Mouse (Mus musculus) CD4-positive, CD25-positive, alpha-beta regulatory T cell, adult 4 months (primary cell): ENCODE measurements around the gene Tnnc2. TPM values are rescaled to one million over a fixed set of nuclear protein-coding genes. Genes with fewer than 3 reads are reported as not detected.

Experiments used
- ATAC-seq: one replicate; pipeline ENCODE4 v1.8.0; 2017
- polyA plus RNA-seq, 2 experiments: library from polyadenylated mRNA; unstranded; fragments of 100-300 nt; shearing (Covaris generic); gene quantifications; one replicate each; pipeline ENCODE4 v1.2.1; 2017

The Tnnc2 gene
- polyA plus RNA-seq, 2 experiments from 2014 or later: not detected

DNA sequence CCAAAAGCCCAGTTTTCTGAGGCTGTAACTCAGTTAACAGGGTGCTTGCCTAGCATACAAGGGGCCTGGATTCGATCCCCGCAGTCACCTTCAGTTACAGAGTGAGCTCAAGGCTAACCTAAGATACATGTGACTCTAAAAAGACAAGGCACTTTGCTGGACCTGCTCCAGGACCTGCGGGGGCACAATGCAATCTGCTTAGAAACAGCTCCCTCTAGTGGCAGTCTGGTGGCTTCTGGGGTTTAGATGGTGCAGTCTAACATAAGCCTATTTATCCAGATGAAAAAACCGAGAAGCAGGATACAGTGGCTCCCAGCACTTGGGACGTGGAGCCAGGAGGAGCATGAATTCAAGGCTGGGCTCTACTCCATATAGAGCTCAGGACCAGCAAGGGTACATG lies 14.5 kb upstream of the Tnnc2 start:
- ATAC-seq: peak; percentile 79

DNA sequence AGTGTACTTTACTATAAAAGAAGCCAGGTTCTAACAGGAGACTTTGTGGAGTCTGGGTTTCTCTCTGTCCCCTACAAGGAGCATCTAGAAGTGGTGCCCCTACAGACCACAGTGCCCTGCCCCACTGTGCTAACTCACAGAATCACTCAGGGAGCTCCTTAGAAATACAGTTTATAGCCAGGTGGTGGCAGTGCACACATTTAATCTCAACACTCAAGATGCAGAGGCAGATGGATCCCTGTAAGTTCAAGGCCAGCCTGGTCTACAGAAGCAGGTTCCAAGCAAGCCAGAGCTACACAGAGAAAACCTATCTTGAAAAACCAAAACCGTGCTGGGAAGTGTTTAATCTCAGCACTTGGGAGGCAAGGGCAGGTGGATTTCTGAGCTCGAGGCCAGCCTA lies 14.0 kb upstream of the Tnnc2 start:
- ATAC-seq: no peak

DNA sequence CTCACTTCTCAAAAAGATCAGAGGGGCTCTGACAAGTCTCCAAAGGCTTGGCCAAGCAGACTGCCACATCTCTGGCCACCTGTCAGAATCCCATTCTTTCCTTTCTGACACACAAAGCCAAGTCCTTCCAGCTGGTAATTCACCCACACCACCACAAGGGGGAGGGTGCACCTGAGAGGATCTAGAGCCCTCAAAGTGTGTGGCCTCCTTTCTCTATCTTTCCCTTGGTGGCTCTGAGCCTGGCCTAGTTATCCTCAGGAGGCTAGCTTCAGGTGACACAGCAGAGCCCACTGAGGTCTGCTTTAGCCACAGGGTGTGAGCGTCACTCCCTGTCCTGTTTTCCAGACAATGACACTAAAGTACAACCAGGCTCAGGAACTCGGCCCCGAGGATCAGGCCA lies 13.5 kb upstream of the Tnnc2 start:
- no peak for ATAC-seq

DNA sequence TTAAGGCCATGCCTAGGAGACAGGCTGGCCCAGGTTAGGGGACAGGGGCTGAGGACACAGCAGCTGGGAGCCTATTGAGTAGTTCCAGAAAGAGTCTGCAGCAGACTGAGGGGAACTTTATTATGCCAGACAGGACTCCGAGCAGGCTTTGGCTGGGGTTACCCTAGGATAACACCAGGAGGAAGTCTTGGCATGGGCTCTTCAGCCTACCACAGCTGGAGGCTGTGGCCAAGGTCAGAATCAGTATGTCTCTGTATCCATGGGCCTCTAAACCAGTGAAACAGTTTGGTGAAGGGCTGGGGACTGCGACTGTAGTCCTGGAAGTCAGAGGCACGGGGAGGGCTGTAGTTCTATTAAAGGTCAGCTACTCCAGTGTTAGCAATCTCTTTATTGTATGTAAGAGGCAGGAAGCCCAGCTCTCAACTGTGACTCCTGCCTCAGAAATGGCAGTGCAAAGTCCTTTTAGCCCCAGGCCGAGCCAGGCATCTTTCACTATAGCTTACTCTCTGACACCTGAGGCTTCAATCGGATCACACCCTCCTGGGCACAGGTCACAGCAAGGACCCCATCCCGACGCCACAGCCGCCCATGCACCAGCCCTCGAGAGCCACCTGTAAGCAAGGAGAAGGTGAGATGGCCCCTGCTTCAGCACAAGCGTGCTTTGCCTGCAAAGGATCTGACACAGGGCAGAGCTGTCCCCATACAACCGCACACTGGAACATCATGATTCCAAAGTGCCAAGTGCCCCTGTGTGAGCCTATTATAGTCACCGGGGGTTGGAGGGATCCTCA lies 12.8 kb upstream of the Tnnc2 start:
- ATAC-seq: no peak

DNA sequence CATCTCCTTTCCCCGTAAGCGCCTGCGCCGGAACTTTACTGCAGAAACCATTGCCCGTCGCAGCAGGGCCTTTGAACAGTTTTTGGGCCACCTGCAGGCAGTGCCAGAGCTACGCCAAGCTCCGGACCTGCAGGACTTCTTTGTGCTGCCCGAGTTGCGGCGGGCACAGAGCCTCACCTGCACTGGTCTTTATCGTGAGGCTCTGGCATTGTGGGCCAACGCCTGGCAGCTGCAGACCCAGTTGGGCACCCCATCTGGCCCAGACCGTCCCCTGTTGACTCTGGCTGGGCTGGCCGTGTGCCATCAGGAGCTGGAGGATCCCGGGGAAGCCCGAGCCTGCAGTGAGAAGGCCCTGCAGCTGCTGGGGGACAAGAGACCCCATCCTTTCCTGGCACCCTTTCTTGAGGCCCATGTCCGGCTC lies 12.1 kb upstream of the Tnnc2 start:
- ATAC-seq: no peak

DNA sequence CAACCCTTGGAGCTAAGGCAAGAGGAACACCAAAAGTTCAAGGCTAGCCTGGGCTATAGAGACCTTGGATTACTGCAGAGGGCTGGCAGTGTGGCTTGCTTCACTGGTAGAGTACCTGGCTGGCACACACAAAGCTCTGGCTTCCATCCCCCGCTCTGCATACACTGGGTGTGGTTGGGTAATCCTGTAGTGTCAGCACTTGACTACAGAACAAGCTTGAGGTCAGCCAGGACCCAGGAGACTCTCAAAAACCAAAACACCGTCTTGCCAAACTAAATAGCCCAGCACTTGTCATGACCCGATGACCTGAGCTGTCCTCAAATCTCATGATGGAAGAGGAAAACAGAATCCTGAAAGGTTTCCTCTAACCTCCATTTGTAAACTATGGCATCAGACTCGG lies 10.7 kb upstream of the Tnnc2 start:
- ATAC-seq: no peak

DNA sequence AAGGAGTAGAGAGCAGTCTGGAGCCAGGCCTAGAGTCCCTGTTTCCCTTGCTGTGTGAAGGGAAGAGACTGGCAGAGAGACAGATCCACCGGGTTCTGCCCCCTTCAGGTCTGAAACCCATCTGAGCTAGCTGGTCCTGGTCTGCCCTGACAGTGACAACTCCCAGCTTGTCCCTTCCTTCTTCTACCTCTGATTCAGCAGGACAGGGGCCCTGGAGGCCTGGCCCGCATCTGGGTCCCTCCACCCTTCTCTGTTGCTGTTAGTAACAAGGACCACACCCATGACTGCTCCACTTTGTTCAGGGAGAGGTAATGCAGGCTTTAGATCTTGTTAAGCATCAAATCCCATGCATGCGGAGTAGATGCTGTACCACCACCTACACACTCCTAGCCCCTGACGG lies 8.6 kb upstream of the Tnnc2 start:
- ATAC-seq: no peak

DNA sequence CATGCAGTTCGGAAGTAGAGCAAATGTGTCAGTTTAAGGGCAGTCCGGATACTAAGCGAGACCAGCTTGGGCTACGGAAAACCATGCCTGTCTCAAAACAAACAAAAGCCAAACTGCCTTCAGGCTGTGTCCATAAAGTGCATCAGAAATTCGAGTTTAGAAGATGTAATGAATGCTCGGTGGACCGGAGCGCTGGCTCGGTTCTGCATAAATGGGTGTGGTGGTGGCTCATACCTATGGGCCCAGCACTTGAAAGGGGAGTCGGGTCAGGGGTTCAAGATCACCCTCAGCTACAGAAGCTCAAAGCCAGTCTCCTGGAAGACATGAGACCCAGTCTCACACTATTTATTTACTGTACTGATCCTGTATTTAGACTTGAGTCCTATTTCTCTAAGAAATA lies 8.0 kb upstream of the Tnnc2 start:
- ATAC-seq: no peak

DNA sequence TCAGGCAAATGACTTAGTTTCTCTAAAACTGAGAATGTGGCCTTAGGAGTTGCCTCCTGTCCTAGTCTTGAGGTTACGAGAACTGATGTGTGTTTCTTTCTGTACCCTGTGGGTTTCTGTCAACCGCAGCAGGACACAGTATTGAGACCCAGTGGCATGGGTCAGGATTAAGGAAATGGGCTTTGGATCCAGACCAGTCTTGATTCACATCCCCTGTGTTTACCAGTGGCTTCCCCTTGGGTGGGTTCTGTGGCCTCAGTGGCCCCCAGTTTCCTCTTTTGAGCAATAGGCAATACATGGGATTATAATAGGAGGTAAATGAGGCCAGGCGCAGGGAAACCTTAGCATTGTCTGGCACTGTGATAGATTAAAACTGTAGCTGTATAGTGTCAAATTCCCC lies 7.3 kb upstream of the Tnnc2 start:
- no peak for ATAC-seq

DNA sequence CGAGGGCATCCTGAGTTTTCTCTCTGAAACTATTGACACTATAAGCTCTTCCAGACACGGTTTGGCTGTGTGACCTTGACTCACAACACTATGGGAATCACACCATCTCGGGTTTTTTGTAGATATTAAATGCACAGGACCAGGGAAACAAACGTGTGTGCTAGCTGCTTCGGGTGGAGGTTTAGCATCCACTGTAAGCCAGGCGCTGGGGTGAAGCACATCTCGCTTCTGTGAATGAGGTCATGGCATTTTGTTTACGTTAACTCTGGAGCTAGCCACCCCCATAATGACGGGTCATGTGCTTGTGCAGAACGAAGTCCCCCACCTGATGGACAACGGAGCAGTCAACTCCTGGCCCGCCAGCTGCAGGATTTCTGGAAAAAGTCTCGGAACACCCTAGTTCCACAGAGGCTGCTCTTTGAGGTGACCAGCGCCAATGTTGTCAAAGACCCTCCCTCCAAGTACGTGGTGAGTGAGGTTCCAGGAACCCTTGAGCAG lies 6.7 kb upstream of the Tnnc2 start:
- peak; percentile 9 for ATAC-seq

DNA sequence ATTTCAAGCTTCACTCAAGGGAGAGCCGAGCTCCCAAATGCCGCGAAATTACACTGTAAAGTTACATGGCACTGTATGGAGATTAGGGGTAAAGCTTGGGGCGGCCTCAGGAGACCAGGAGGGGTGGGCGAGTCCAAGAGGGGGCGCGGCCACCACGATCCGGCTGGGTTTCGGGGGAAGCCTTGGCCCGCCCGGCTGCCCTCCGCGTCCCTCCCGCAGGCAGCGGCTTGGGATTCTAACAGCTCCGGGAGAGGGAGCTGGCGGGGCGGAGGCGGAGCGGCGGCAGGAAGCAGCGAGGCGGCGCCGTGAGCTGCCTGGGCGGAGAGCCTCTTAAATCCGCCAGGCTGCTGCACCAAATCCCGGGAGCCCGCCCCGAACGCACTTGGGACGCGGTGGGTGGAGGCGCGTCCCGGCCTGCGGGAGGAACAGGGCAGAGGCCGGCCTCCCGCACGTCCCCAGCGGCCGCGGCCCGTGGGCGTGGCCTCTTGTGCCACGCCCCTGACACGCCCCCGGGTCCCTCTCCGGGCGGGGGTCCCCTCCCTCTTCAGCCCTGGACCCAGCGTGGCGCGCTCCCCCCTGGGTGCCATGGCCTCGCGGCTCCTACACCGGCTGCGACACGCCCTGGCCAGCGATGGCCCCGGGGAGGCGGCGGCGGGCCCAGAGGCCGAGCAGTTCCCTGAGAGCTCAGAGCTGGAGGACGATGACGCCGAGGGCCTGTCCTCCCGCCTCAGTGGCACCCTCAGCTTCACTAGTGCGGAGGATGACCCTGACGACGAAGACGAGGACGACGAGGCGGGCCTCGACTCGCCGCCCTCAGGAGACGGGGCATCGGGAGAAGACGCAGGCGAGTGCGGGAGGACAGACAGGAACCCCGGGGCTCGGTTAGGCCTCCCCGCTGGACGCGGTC lies 6.0 kb upstream of the Tnnc2 start, which contains the start of gene Snx21:
TSS of gene Snx21 (plus strand) at position 343 of the 907 bp plus-strand sequence.
- ATAC-seq: peak; percentile 80

DNA sequence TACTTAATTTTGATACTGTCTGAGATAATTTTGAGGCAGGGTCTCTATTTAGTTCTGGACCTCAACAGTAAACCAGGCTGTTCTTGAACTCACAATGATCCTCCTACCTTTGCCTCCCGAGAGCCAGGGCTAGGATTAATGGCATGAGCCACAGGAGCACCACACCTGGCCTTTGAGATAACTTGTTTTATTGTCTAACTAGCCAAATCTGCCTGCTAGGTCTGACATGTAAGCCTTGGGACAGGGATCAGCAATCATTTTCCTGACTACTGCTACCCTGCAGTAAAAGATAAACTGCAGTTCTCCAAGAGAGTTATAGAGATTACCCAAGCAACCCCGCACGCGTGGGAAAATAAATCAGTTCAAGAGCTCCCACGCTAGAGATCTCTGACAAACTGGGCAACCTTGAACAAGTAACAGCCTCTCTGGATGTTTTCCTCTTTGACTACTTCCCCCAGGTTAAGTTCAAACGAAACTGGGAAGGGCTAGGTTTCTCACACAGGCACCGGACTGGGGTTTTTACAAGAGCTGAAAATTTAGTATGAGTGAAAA lies 5.2 kb upstream of the Tnnc2 start:
- ATAC-seq: no peak

DNA sequence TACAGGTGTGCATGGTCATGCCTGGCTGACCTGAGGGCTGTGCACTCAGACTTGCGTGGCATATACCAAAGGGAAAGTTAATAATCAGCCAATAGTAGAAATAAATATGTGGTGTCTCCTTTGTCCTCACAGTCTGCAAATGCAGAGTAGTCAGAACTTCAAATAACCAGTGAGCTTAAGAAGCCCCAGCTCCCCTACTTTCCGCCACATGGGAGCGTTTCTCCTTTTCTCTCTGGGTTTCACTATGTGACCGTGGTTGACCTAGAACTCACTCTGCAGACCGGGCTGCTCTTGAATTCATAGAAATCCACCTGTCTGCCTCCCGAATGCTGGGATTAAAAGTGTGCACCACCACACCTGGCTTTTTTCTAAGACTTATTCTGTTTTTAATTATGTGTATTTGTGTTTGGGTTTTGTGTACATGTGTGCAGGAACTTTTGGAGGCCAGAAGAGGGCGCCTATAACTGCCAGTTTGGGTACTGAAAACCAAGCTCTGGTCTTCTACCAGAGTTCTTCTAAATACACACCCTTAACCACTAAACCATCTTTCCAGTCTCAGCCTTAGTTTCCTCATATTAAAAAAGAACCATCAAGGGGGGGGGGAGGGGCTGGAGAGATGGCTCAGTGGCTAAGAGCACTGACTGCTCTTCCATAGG lies 4.3 kb upstream of the Tnnc2 start:
- no peak for ATAC-seq

DNA sequence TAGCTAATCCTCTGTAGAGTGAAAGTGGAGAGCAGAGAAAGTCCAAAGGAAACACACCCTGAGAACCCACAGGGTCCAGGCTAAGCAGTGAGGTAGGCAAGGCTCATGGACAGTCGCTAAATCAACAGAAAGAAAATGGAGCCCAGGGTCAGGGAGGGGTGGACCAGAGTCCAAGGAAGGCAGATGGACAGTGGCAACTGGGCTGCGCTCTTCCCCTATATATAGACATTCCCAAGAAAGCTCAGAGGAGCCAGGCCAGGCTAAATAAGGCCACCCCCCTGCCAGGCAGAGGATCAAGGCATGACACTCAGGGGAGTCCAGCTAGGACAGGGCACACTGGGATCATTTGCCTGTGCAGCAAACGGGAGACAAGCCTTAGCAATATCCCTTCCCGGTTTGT lies 2.1 kb upstream of the Tnnc2 start:
- ATAC-seq: no peak

DNA sequence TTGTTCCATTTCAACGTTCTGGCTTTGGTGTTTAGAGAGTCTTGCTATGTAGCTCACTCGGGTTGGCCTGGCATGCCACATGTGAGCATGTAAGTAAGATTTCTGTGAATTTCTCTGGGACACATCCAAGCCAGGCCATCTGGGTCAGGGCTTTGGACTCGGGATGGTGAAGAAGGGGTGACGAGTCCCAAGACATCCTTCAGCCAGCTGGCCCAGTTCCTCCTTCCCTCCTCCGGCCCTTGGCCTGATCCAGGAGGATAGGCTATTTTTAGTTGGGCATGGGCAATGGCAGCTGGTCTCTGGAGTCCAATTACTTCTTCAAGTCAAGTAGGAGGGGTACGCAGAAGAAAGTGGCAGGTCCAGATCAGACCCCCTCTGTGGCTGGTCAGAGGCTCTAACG lies 958 bp downstream of the Tnnc2 start:
- ATAC-seq: no peak

DNA sequence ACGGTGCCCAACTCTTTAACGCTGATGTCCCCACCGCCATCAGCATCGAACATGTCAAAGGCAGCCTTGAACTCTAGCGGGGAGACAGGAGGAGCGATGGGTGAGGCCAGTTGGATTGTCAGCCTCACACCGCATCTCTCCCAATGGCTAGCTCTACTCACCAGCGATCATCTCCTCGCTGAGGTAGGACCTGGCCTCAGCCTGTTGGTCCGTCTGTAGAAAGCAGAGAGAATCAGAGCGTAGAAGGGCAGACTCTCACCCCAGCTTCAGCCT lies 1.8 kb downstream of the Tnnc2 start:
- ATAC-seq: no peak

DNA sequence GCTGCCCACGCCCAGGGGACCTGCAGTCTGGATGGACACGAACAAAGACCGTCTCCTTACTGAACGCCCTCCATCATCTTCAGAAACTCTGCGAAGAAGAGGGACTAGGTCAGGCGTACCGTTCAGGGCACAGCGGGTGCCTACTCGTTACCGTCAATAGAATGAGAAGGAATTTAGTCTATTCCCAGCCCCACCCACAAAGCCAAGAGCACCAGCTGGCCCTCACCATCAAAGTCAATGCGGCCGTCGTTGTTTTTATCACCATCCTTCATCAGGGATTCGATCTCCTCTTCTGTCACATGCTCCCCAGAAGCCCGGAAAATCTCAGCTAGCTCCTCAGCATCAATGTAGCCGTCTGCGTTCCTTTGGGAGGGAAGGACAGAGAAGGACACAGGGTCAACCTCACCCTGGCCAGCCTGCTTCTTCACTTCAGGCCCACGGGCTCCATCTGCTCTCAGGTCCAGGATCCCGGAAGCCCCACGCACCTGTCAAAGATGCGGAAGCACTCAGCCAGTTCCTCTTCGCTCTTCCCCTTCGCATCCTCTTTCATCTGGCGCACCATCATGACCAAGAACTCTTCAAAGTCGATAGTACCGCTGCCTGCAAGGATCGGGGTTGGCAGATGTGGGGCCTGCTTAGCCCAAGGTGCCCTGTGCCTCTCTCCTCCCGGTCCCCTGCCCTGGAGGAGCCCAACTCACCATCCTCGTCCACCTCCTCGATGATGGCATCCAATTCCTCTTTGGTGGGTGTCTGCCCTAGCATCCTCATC lies 2.3 kb downstream of the Tnnc2 start:
- ATAC-seq: no peak

DNA sequence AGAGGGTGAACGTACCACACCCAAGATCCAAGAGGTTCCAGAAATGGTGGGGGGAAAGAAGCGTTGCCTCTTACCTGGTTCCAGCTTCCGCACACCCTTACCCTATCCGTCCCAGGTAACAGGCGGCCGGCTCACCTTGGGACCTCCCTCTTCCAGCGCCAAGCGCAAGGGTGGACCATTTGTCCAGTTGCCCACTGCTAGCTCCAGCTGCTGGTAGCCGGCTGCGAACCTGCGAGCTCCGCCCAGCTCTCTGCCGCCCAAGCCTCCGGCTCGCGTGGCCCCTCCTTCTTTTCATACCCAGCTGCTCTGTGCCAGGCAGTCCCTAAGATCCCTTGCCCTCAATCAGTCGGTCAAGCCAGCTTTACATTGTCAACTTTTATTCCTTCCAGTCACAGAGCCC lies 3.0 kb downstream of the Tnnc2 start:
- no peak for ATAC-seq

DNA sequence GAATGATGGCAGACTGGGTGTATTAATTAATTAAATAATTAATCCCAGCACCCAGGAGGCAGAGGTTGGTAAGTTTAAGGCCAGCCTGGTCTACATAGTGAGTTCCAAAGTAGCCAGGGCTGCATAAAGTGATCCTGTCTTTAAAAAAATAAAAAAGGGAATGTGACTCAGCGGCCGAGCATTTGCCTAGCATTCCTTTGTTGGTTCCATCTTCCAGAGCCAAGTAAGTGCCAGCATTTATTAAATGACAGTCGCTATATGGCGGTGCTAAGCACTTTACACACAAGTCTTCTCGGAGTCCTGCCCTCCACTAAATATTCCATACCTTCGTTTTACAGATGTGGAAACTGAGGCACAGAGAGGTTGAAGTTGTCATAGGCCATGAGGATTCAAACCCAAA lies 3.6 kb downstream of the Tnnc2 start:
- no peak for ATAC-seq

DNA sequence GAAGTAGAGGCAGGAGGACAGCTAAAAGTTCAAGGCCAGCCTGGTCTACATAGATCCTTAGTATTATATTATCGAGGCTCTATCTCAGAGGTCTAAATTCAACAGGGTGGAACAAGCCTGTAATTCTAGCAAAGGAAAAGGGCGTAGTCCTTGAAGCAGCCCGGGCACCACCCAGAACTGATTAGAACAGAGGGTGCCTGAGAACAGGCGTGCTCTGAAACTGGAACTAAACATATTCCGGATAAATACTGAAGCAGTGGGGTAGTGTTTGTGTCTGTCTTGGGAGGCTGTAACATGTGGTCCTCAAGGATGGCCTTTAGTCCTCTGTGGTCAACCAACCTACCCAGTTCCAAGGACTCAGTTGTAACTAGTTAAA lies 5.8 kb downstream of the Tnnc2 start:
- no peak for ATAC-seq

DNA sequence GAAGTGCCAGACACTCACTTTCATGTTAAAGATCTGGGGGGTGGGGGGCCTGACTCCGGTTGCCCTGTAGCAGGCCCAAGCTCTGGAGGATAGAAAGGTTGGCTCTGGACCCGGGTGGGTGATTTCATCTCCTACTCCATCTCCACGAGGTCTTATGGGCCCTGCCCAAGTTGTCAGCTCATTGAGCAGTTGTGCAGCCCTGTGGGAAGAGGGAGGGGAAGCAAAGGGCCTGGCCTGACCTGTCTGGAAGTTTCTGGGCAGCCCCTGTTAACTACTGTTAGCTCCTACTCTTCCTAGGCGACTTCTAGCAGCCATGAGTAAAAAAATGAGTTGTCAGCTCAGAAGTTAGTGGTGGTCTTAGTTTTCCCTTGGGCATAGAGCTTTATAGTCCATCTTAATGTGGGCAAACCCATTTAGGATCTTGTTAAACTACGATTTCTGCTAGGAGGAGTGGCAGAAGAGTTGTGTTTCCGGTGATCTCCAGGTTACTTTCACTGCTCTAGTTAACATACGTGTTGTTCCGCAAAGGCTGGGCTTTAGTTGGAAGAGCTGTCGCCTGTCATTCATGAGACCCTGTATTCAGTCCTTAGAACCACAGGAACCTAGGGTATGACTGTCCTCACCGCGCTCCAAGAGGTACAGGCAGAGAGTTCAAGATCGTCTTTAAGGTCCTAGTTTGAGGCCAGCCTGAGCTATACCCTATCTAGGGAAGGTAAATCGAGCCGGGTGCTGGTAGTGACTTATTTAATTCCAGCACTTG lies 6.4 kb downstream of the Tnnc2 start:
- no peak for ATAC-seq

DNA sequence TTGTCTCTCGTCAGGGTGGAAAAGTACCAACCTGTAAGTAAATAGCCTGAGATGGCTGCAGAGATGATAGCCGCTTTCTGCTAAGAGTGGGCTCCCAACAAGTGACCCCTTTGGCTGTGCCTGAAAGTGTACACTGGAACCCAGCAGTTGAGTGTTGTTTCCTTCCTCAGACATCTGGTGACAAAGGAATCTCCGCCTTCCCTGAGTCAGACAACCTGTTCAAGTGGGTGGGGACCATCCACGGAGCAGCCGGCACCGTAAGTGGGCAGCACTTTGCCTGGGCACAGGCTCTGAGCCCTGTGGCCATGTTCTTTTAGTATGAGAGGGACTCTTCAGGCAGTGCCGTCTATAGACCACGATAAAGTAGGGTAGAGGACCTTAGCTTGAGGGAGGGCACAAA lies 8.6 kb downstream of the Tnnc2 start:
- no peak for ATAC-seq
